Mouse (Mus musculus) thymus, adult 2 months (tissue): ENCODE results near the gene Cysrt1.

Source experiments
- CTCF ChIP-seq: fragments of 200-500 bp; IDR thresholded peaks from 2 replicates; pipeline ENCODE4 v1.5.1; 2012; ENCODE audit warnings: mild to moderate bottlenecking, control low read depth, low read length, moderate library complexity, borderline replicate concordance; ENCODE audit not compliant: control insufficient read depth, poor library complexity, insufficient read depth; ENCODE audit errors: extremely low read depth
- POLR2A ChIP-seq: fragments of 200-500 bp; IDR thresholded peaks from 2 replicates; pipeline ENCODE4 v1.6.1; 2012; ENCODE audit warnings: mild to moderate bottlenecking, low read length, control low read depth, moderate library complexity; ENCODE audit not compliant: control insufficient read depth, poor library complexity, insufficient read depth; ENCODE audit errors: extremely low read depth

GRCm38 (mm10) chr2:25223681-25224491, 18.4 kb downstream of the Cysrt1 start:
- no peak for TF ChIP-seq POLR2A
- TF ChIP-seq CTCF: no peak
